ENCODE assay signal across 26 mouse cellular contexts in the genomic region with DNA sequence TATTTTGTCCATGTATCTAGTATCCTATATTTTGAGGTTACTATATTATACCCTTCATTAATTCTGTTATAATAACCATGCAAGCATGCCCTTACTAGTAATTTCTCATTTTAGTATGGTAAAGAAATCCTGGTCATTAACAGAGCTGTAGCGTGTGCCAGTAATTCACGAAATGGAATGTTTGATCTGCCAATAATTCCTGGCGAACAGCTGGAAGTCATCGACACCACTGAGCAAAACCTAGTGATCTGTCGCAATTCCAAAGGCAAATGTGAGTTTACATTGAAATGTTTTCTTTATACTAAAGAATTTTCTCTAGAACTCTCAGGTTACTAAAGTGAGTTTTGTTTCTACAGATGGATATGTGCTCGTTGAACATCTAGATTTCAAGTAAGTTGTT.
DNase-seq lines count a peak whose midpoint lies in the region; ATAC-seq and TF ChIP-seq lines count a peak whose summit lies in the region.
"Had no signal": no experiment of that assay in that cellular context is flagged by ENCODE, and none has a peak within 500 bp of the region (broad histone marks: within the 10 kb centered on the region; RNA-seq: fewer than 3 reads in every experiment).

No protein-coding gene starts in this region.

- no peak overlapping the region for H3K4me2 ChIP-seq in liver, postnatal 0 days (ENCODE audit: low read depth, low read length)
- no peak overlapping the region for H3K4me2 ChIP-seq in lung, postnatal 0 days (replicated peaks; ENCODE audit: low read depth, low read length)
- H3K4me2 ChIP-seq in embryonic facial prominence, embryonic 14.5 days (ENCODE audit: low read depth, low read length), result no peak overlapping the region
- H3K4me2 ChIP-seq: embryonic facial prominence, embryonic 13.5 days; forebrain, embryonic 13.5 days; heart, embryonic 13.5 days; hindbrain, embryonic 14.5 days had no signal

- H3K4me3 ChIP-seq in liver, adult 2 months (ENCODE audit: insufficient read depth, low read depth, low read length), result no peak overlapping the region
- no peak overlapping the region for H3K4me3 ChIP-seq in liver, postnatal 0 days (ENCODE audit: low read depth, low read length)
- H3K4me3 ChIP-seq in lung, postnatal 0 days (ENCODE audit: low read depth, low read length), result no peak overlapping the region
- no peak overlapping the region for H3K4me3 ChIP-seq in embryonic facial prominence, embryonic 14.5 days (ENCODE audit: low read depth, low read length)
- H3K4me3 ChIP-seq: embryonic facial prominence, embryonic 13.5 days; forebrain, embryonic 10.5 days; forebrain, embryonic 13.5 days; heart, adult 2 months; heart, embryonic 10.5 days; heart, embryonic 13.5 days had no signal

- ATAC-seq in liver, postnatal 0 days, result no peak
- ATAC-seq in lung, postnatal 0 days, result no peak
- no peak for ATAC-seq in embryonic facial prominence, embryonic 14.5 days (ENCODE audit: low read depth)
- ATAC-seq: activated CD4-positive, CD25-positive, alpha-beta regulatory T cell, adult 4 months; CD4-positive, CD25-positive, alpha-beta regulatory T cell, adult 4 months; forebrain, embryonic 13.5 days; forebrain, embryonic 16.5 days; hindbrain, postnatal 0 days had no signal

- DNase-seq in liver, adult 2 months (ENCODE audit: extremely low read depth, low read depth, low spot score), result peak; percentile 46
- DNase-seq in liver, postnatal 0 days, result no peak
- DNase-seq in lung, postnatal 0 days (ENCODE audit: low spot score), result peak; percentile 24
- DNase-seq in lung, adult 18-20 months, result no peak
- peak; percentile 48 for DNase-seq in NIH3T3 (ENCODE audit: low read depth)
- peak; percentile 24 for DNase-seq in embryonic facial prominence, embryonic 14.5 days (ENCODE audit: low spot score)
- DNase-seq: adrenal gland, postnatal 10 days; adrenal gland, postnatal 36 days; cerebellum, adult 18-20 months; cerebellum, adult 9-10 months; cerebellum, postnatal 14 days; gastrocnemius, postnatal 10 days; gastrocnemius, postnatal 36 days; heart, adult 2 months; heart, postnatal 14 days; heart, postnatal 4 days had no signal

- H3K27me3 ChIP-seq in liver, adult 2 months (ENCODE audit: control insufficient read depth, insufficient read depth, low read length), result no peaks in the 10 kb centered on the region
- H3K27me3 ChIP-seq in liver, postnatal 0 days (ENCODE audit: insufficient read depth, low read length), result no peaks in the 10 kb centered on the region
- no peaks in the 10 kb centered on the region for H3K27me3 ChIP-seq in lung, postnatal 0 days (replicated peaks; ENCODE audit: insufficient read depth, low read length)
- no peaks in the 10 kb centered on the region for H3K27me3 ChIP-seq in embryonic facial prominence, embryonic 14.5 days (replicated peaks; ENCODE audit: control insufficient read depth, insufficient read depth, low read length)
- H3K27me3 ChIP-seq: embryonic facial prominence, embryonic 13.5 days; forebrain, embryonic 13.5 days; heart, embryonic 13.5 days had no signal

- H3K27ac ChIP-seq in liver, adult 2 months (replicated peaks; ENCODE audit: insufficient read depth, low read depth, low read length), result no peak overlapping the region
- no peak overlapping the region for H3K27ac ChIP-seq in liver, postnatal 0 days (ENCODE audit: low read depth)
- H3K27ac ChIP-seq in lung, postnatal 0 days (ENCODE audit: low read length), result no peak overlapping the region
- H3K27ac ChIP-seq in embryonic facial prominence, embryonic 14.5 days (replicated peaks; ENCODE audit: low read depth, low read length), result no peak overlapping the region
- H3K27ac ChIP-seq: embryonic facial prominence, embryonic 13.5 days; forebrain, embryonic 10.5 days; forebrain, embryonic 13.5 days; heart, adult 2 months; heart, embryonic 10.5 days; heart, embryonic 13.5 days; hindbrain, embryonic 14.5 days; hindbrain, postnatal 0 days had no signal

- TF ChIP-seq EP300 in liver, postnatal 0 days (IDR thresholded peaks at IDR 0.05; ENCODE audit: low read depth), result no peak
- no peak for TF ChIP-seq EP300 in lung, postnatal 0 days (IDR thresholded peaks at IDR 0.05)

- peaks cover 30% of the 10 kb centered on the region for H3K36me3 ChIP-seq in liver, adult 2 months (ENCODE audit: control insufficient read depth, insufficient read depth, low read length)
- no peaks in the 10 kb centered on the region for H3K36me3 ChIP-seq in liver, postnatal 0 days (replicated peaks; ENCODE audit: insufficient read depth, low read length)
- no peaks in the 10 kb centered on the region for H3K36me3 ChIP-seq in lung, postnatal 0 days (ENCODE audit: insufficient read depth, low read length)
- H3K36me3 ChIP-seq in embryonic facial prominence, embryonic 14.5 days (ENCODE audit: control insufficient read depth, insufficient read depth, low read length), result no peaks in the 10 kb centered on the region
- H3K36me3 ChIP-seq: embryonic facial prominence, embryonic 13.5 days; forebrain, embryonic 10.5 days had no signal

- 40% methylated on average over 6 of the region's 6 CpGs for WGBS in liver, adult 2 months
- WGBS in liver, postnatal 0 days (ENCODE audit: insufficient replicate concordance), result 77% methylated on average over 6 of the region's 6 CpGs
- 42% methylated on average over 6 of the region's 6 CpGs for WGBS in lung, postnatal 0 days
- 40% methylated on average over 6 of the region's 6 CpGs for WGBS in embryonic facial prominence, embryonic 14.5 days

- no peak for TF ChIP-seq POLR2A in liver, adult 2 months (IDR thresholded peaks at IDR 0.05; ENCODE audit: extremely low read depth, insufficient read depth, low read length)

- H3K79me2 ChIP-seq in liver, adult 2 months (ENCODE audit: control insufficient read depth, insufficient read depth, low read length), result no peaks in the 10 kb centered on the region

- TF ChIP-seq CTCF in liver, adult 2 months (IDR thresholded peaks at IDR 0.05; ENCODE audit: low read depth, low read length), result no peak
- no peak for TF ChIP-seq CTCF in liver, postnatal 0 days (IDR thresholded peaks at IDR 0.05; ENCODE audit: low read depth)
- TF ChIP-seq CTCF in lung, postnatal 0 days (IDR thresholded peaks at IDR 0.05), result no peak

- H3K4me1 ChIP-seq in liver, adult 2 months (ENCODE audit: control insufficient read depth, insufficient read depth, low read length), result no peaks in the 10 kb centered on the region; the same call in 1 of the 2 replicates
- no peaks in the 10 kb centered on the region for H3K4me1 ChIP-seq in liver, postnatal 0 days (ENCODE audit: insufficient read depth)
- H3K4me1 ChIP-seq in lung, postnatal 0 days (ENCODE audit: insufficient read depth, low read depth, low read length), result no peaks in the 10 kb centered on the region
- H3K4me1 ChIP-seq in embryonic facial prominence, embryonic 14.5 days (ENCODE audit: control insufficient read depth, insufficient read depth, low read length), result no peaks in the 10 kb centered on the region
- H3K4me1 ChIP-seq: embryonic facial prominence, embryonic 13.5 days; forebrain, embryonic 13.5 days; heart, embryonic 10.5 days; heart, embryonic 13.5 days had no signal

- no peaks in the 10 kb centered on the region for H3K9me3 ChIP-seq in liver, postnatal 0 days (ENCODE audit: low read length)
- no peaks in the 10 kb centered on the region for H3K9me3 ChIP-seq in lung, postnatal 0 days (ENCODE audit: low read length)
- no peaks in the 10 kb centered on the region for H3K9me3 ChIP-seq in embryonic facial prominence, embryonic 14.5 days (ENCODE audit: control insufficient read depth, low read length)
- H3K9me3 ChIP-seq: embryonic facial prominence, embryonic 13.5 days; forebrain, embryonic 10.5 days; forebrain, embryonic 13.5 days; heart, embryonic 10.5 days; heart, embryonic 13.5 days had no signal

- H3K9ac ChIP-seq in liver, adult 2 months (ENCODE audit: low read depth, low read length), result no peak overlapping the region
- no peak overlapping the region for H3K9ac ChIP-seq in liver, postnatal 0 days (replicated peaks)
- H3K9ac ChIP-seq in lung, postnatal 0 days (replicated peaks; ENCODE audit: low read depth), result no peak overlapping the region
- H3K9ac ChIP-seq in embryonic facial prominence, embryonic 14.5 days (ENCODE audit: low read depth, low read length), result no peak overlapping the region
- H3K9ac ChIP-seq: embryonic facial prominence, embryonic 13.5 days; forebrain, embryonic 13.5 days; heart, embryonic 13.5 days; hindbrain, embryonic 14.5 days had no signal

Comparison
In these comparisons a context has a peak if more than half of its experiments do, and no peak if none do; other contexts are left out.
1. DNase-seq: peak in liver, adult 2 months (single experiment), lung, postnatal 0 days (single experiment), NIH3T3 (single experiment) and embryonic facial prominence, embryonic 14.5 days (single experiment); none in liver, postnatal 0 days (single experiment) and lung, adult 18-20 months (0 of 2).